Mouse (Mus musculus): ENCODE measurements around the gene St8sia2. TPM values are rescaled to one million over a fixed set of nuclear protein-coding genes. Genes with fewer than 3 reads are reported as not detected.

Gene St8sia2
- polyA plus RNA-seq, 1 experiment from 2014 or later = 86.3 TPM

DNA sequence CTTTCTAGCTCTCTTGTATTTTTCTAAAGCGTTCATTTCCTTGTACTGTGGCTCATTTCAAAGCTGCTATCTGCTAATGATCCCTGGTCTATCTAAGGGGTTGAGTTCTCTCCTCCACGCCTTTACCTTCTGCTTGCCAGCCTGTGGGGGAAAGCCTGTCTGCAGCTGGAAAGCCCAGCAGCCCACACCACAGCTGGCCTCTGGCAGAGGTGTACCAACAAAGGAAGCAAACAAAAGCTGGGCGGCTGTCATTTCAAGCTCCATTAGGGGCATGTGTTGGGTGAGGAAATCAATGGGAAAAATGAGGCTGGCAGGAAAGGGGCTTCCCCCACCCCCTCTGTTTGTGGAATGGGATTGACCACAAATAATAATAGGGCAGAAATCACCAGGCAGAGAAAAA lies 10.7 kb upstream of the St8sia2 start:
- H3K36me3 ChIP-seq (ENCODE audit: control insufficient read depth, insufficient read depth) = no peaks in the 10 kb centered on the region
- peaks cover 2% of the 10 kb centered on the region; the same call in 1 of the 2 replicates for H3K4me1 ChIP-seq (replicated peaks; ENCODE audit: control insufficient read depth, insufficient read depth, low read length)
- H3K27ac ChIP-seq (ENCODE audit: low read length) = no peak overlapping the region
- ATAC-seq = no peak
- no peak overlapping the region for H3K4me2 ChIP-seq (ENCODE audit: low read length)
- H3K9ac ChIP-seq (replicated peaks; ENCODE audit: low read depth, low read length) = no peak overlapping the region
- WGBS = 41% methylated on average over 3 of the region's 3 CpGs
- H3K4me3 ChIP-seq (replicated peaks; ENCODE audit: low read length) = no peak overlapping the region
- H3K9me3 ChIP-seq (ENCODE audit: control insufficient read depth, low read length) = no peaks in the 10 kb centered on the region
- H3K27me3 ChIP-seq (replicated peaks; ENCODE audit: control insufficient read depth, insufficient read depth, low read length) = no peaks in the 10 kb centered on the region

DNA sequence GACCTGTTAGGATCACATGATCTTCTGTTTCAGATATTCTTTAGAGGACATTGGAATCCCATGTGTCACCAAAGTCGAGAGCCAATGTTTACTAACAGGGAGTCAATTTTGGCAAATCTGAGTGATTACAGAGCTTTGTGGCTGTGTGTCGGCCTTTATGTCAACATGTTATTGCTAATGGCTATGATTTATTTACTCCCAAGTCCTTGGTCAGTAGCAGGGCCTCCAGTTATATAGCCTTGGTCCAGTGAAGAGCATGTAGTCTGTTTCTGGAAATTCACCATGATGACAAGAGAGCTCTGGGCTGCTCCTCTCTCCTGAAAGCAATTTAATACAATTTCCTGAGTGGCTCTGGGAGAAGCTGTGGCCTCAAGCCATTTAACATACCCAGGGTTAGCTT lies 9.1 kb upstream of the St8sia2 start:
- Histone ChIP-seq H3K9me3 (ENCODE audit: control insufficient read depth, low read length) (no peaks in the 10 kb centered on the region), H3K9ac (replicated peaks; ENCODE audit: low read depth, low read length) (no peak overlapping the region), H3K4me3 (replicated peaks; ENCODE audit: low read length) (no peak overlapping the region), H3K4me2 (ENCODE audit: low read length) (no peak overlapping the region), H3K36me3 (ENCODE audit: control insufficient read depth, insufficient read depth) (no peaks in the 10 kb centered on the region), H3K27ac (ENCODE audit: low read length) (no peak overlapping the region), H3K27me3 (replicated peaks; ENCODE audit: control insufficient read depth, insufficient read depth, low read length) (no peaks in the 10 kb centered on the region), H3K4me1 (replicated peaks; ENCODE audit: control insufficient read depth, insufficient read depth, low read length) (peaks cover 2% of the 10 kb centered on the region; the same call in 1 of the 2 replicates)
- ATAC-seq = no peak
- WGBS = 74% methylated on average over 2 of the region's 2 CpGs

DNA sequence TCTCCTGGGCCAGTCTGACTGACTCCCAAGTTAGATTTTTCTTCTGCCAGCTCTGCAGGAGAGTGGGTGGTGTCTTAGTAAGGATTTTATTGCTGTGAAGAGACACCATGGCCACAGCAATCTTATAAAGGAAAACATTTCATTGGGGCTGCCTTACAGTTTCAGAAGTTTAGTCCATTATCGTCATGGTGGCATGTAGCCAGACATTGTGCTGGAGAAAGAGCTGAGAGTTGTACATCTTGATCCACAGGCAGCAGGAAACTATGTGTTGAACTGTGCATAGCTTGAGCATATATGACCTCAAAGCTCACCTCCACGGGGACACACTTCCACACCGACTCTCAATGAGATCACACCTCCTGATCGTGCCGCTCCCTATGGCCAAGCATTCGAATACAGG lies 8.3 kb upstream of the St8sia2 start:
- Histone ChIP-seq H3K4me1 (replicated peaks; ENCODE audit: control insufficient read depth, insufficient read depth, low read length) (peaks cover 2% of the 10 kb centered on the region; the same call in 1 of the 2 replicates), H3K4me3 (replicated peaks; ENCODE audit: low read length) (no peak overlapping the region), H3K4me2 (ENCODE audit: low read length) (no peak overlapping the region), H3K9me3 (ENCODE audit: control insufficient read depth, low read length) (no peaks in the 10 kb centered on the region), H3K36me3 (ENCODE audit: control insufficient read depth, insufficient read depth) (no peaks in the 10 kb centered on the region), H3K27me3 (replicated peaks; ENCODE audit: control insufficient read depth, insufficient read depth, low read length) (no peaks in the 10 kb centered on the region), H3K27ac (ENCODE audit: low read length) (no peak overlapping the region), H3K9ac (replicated peaks; ENCODE audit: low read depth, low read length) (no peak overlapping the region)
- WGBS = 88% methylated on average over 6 of the region's 6 CpGs
- no peak for ATAC-seq

DNA sequence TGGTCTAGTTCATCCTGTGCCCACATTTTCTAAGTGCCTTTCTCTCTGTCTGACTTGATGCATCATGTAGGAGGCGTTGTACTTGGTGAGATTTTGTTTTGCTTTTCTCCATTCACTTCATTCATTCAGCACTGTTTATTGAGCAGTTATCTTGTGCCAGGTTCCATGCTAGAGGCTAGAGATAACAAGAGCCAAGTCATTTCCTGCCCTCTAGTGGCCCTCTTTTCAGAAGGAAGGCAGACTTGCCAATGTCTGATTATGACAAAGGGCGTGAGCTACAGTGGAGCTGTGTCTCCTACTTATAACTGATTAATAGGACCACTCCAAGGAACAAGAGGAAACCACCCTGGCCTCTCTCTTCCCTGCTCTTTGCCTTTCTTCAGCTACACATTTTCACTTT lies 3.1 kb upstream of the St8sia2 start:
- no peak for ATAC-seq
- H3K9ac ChIP-seq (replicated peaks; ENCODE audit: low read depth, low read length) = no peak overlapping the region
- no peaks in the 10 kb centered on the region for H3K27me3 ChIP-seq (replicated peaks; ENCODE audit: control insufficient read depth, insufficient read depth, low read length)
- no peaks in the 10 kb centered on the region for H3K9me3 ChIP-seq (ENCODE audit: control insufficient read depth, low read length)
- H3K4me3 ChIP-seq (replicated peaks; ENCODE audit: low read length) = no peak overlapping the region
- 88% methylated on average over 2 of the region's 2 CpGs for WGBS
- no peaks in the 10 kb centered on the region for H3K36me3 ChIP-seq (ENCODE audit: control insufficient read depth, insufficient read depth)
- peaks cover 10% of the 10 kb centered on the region for H3K4me1 ChIP-seq (replicated peaks; ENCODE audit: control insufficient read depth, insufficient read depth, low read length)
- H3K4me2 ChIP-seq (ENCODE audit: low read length) = no peak overlapping the region
- H3K27ac ChIP-seq (ENCODE audit: low read length) = no peak overlapping the region

DNA sequence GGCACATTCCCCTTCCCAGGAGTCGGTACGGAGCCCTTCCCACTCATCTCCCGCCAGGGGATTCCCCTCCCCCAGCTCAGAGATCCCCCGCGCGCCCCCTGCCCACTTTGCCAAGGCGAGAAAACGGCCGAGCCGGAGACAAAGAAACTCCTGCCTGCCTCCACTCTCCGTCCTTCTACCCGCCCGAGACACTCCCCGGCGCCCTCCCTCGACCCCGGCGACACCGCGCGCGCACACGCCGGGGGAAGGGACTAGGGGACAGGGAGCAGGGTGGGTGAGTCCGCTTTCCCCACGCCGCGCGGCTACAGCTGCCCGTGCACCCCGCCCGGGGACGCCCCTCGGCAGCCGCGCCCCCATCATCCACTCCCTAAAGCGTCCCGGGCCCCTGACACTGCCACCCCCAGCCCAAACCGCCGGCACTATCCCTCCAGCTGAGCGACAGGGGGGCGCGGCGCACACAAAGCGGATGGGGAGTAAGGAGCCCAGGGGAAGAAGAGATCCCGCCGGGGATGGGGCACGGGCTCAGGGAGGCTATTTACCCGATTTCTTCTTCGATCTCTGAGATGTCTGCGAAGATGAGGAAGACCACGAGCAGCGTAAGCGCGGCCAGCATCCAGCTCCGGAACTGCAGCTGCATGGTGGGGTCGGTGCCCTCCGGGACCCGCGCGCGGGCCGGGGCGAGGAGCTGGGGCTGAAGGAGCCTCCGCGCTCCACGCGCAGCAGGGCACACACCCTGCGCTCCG lies 461 bp downstream of the St8sia2 start:
- Histone ChIP-seq H3K27ac (ENCODE audit: low read length) (peak overlapping the region; percentile 95), H3K4me1 (replicated peaks; ENCODE audit: control insufficient read depth, insufficient read depth, low read length) (peaks cover 44% of the 10 kb centered on the region), H3K36me3 (ENCODE audit: control insufficient read depth, insufficient read depth) (no peaks in the 10 kb centered on the region), H3K9ac (replicated peaks; ENCODE audit: low read depth, low read length) (peak overlapping the region; percentile 98), H3K9me3 (ENCODE audit: control insufficient read depth, low read length) (no peaks in the 10 kb centered on the region), H3K4me3 (replicated peaks; ENCODE audit: low read length) (peak overlapping the region; percentile 72), H3K4me2 (ENCODE audit: low read length) (peak overlapping the region; percentile 72), H3K27me3 (replicated peaks; ENCODE audit: control insufficient read depth, insufficient read depth, low read length) (no peaks in the 10 kb centered on the region)
- peak; percentile 63 for ATAC-seq
- 0% methylated on average over 57 of the region's 70 CpGs for WGBS

DNA sequence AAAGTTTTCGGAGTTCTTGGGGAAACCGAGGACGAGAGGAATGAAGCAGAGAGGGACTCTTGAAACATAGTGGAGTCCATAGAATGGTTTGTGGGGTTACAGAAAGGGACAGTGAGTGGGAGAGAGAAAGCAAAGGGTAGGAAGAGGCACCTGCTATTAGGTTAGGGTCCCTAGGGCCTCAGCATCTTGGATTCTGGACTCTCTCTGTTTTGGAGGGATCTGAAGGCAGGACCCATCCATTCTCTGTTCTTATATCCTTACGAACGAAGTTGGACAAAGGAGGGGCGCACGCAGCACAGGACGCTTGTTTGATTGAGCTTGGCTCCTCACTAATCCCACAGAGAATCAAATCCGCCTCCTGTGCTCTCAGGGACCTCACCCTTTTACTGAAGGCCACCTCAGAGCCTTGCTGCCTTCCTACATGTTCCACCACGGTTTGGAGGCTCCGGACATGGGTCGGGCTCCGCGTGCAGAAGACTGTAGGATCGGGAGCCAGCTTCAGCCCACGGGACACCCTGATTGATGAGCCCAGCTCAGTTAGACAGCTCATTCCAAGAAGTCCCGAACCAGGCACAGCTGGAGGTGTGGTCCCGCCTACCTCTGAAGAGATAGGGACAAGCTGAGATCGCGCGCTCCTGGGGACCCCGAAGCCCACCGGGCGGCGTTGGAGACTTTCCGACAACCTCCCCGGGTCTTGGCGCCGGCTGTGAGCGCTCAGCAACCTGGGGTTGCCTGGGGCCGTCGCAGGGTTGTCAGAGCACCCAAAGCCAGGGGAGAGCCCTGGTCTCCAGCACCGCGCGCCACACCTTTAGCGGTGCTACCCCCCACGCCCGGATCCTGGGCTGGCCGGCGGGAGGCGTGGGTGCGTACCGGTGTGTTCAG lies 1.3 kb downstream of the St8sia2 start:
- peak overlapping the region; percentile 95 for H3K27ac ChIP-seq (ENCODE audit: low read length)
- WGBS = 3% methylated on average over 43 of the region's 43 CpGs
- H3K9ac ChIP-seq (replicated peaks; ENCODE audit: low read depth, low read length) = peak overlapping the region; percentile 98
- H3K4me3 ChIP-seq (replicated peaks; ENCODE audit: low read length) = peak overlapping the region; percentile 72
- no peaks in the 10 kb centered on the region for H3K36me3 ChIP-seq (ENCODE audit: control insufficient read depth, insufficient read depth)
- peak overlapping the region; percentile 72 for H3K4me2 ChIP-seq (ENCODE audit: low read length)
- H3K9me3 ChIP-seq (ENCODE audit: control insufficient read depth, low read length) = no peaks in the 10 kb centered on the region
- peaks cover 52% of the 10 kb centered on the region for H3K4me1 ChIP-seq (replicated peaks; ENCODE audit: control insufficient read depth, insufficient read depth, low read length)
- no peak; the same call in 1 of the 2 replicates for ATAC-seq
- H3K27me3 ChIP-seq (replicated peaks; ENCODE audit: control insufficient read depth, insufficient read depth, low read length) = no peaks in the 10 kb centered on the region

DNA sequence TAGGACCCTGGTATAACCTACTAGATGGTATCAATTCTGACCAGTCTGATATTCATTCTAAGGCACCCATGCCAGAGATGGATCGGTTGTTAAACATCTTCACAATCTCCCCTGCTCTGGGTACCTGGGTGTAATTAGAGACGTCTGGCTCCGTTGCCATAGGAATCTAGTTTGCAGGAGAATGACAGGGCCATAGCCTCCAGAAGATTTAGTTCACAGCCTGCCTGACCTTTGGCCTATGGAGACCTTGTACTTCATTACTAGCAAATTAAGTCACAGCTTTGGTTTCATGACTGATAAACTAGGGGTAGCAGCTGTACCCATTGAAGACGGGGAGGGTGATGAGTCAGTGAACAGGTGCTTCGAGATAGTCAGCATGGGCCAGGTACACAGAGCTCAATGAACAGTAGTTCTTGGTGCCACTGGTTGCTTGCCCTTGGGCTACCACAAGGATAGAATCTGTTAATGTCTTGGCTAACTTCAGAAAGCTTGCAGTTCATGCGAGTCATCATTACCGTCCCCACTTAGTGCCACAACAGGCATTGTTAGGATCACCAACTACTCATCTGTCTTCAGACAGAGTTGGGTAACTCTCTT lies 4.4 kb downstream of the St8sia2 start:
- no peak for ATAC-seq
- H3K4me3 ChIP-seq (replicated peaks; ENCODE audit: low read length) = no peak overlapping the region
- no peak overlapping the region for H3K27ac ChIP-seq (ENCODE audit: low read length)
- WGBS = 60% methylated on average over 7 of the region's 7 CpGs
- H3K36me3 ChIP-seq (ENCODE audit: control insufficient read depth, insufficient read depth) = no peaks in the 10 kb centered on the region
- H3K9me3 ChIP-seq (ENCODE audit: control insufficient read depth, low read length) = no peaks in the 10 kb centered on the region
- H3K9ac ChIP-seq (replicated peaks; ENCODE audit: low read depth, low read length) = no peak overlapping the region
- no peaks in the 10 kb centered on the region for H3K27me3 ChIP-seq (replicated peaks; ENCODE audit: control insufficient read depth, insufficient read depth, low read length)
- H3K4me1 ChIP-seq (replicated peaks; ENCODE audit: control insufficient read depth, insufficient read depth, low read length) = peaks cover 65% of the 10 kb centered on the region
- no peak overlapping the region; the same call in 1 of the 2 replicates for H3K4me2 ChIP-seq (ENCODE audit: low read length)

DNA sequence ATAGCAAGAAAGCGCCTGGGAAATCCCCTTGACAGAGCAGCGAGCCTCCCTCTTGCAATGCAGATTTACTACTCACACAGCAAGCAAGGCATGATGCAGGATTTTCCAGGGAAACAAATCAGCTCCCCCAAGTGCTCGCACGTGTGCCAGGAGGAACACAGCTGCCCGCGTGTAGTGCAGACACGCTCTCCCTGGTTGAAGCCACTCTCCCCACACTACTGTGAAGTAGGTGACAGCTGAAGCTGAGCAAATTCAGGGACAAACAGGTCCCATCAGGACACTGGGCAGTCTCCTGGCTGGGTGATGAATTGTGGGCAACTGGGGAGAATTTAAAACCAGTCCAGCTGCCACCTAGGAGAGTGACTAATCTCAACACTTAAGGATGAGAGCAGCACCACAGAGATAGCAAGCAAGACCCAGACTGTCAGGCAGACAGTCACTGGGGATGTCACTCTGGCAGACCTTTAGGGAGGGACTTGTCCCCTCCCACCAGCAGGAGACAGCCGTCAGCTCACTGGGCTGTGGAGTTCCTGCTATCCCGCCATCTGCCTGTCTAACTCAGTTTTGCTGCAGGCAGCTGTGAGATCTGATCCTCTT lies 6.6 kb downstream of the St8sia2 start:
- no peaks in the 10 kb centered on the region for H3K9me3 ChIP-seq (ENCODE audit: control insufficient read depth, low read length)
- H3K4me3 ChIP-seq (replicated peaks; ENCODE audit: low read length) = no peak overlapping the region
- no peaks in the 10 kb centered on the region for H3K27me3 ChIP-seq (replicated peaks; ENCODE audit: control insufficient read depth, insufficient read depth, low read length)
- ATAC-seq = peak; percentile 75
- H3K4me1 ChIP-seq (replicated peaks; ENCODE audit: control insufficient read depth, insufficient read depth, low read length) = peaks cover 63% of the 10 kb centered on the region
- peak overlapping the region; percentile 20 for H3K4me2 ChIP-seq (ENCODE audit: low read length)
- H3K36me3 ChIP-seq (ENCODE audit: control insufficient read depth, insufficient read depth) = no peaks in the 10 kb centered on the region
- peak overlapping the region; percentile 68 for H3K27ac ChIP-seq (ENCODE audit: low read length)
- peak overlapping the region; percentile 36 for H3K9ac ChIP-seq (replicated peaks; ENCODE audit: low read depth, low read length)
- WGBS = 9% methylated on average over 9 of the region's 9 CpGs

DNA sequence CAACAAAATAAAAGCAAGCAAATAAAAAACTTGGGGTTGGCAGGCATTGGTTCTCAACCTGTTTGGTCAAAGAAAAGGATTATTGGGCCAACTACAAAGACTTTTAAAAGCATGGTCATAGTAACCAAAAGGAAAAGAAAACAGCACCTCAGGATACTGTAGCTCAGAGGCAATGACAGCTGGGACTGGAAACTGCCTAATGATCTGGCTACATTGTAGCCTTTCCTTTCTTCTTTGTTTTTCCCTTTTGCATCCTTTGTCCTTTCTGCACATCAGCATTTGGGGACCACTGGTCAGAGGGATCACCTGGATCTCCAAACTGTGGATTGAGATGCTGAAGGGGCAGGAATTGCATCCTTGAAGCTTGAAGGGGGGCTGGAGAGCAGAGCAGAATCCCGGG lies 7.1 kb downstream of the St8sia2 start:
- Histone ChIP-seq H3K36me3 (ENCODE audit: control insufficient read depth, insufficient read depth) (no peaks in the 10 kb centered on the region), H3K9ac (replicated peaks; ENCODE audit: low read depth, low read length) (peak overlapping the region; percentile 36), H3K4me1 (replicated peaks; ENCODE audit: control insufficient read depth, insufficient read depth, low read length) (peaks cover 59% of the 10 kb centered on the region), H3K27ac (ENCODE audit: low read length) (peak overlapping the region; percentile 68), H3K4me3 (replicated peaks; ENCODE audit: low read length) (no peak overlapping the region), H3K4me2 (ENCODE audit: low read length) (peak overlapping the region; percentile 20), H3K9me3 (ENCODE audit: control insufficient read depth, low read length) (no peaks in the 10 kb centered on the region), H3K27me3 (replicated peaks; ENCODE audit: control insufficient read depth, insufficient read depth, low read length) (no peaks in the 10 kb centered on the region)
- no peak for ATAC-seq
- 4% methylated on average over 1 of the region's 1 CpGs for WGBS

All from forebrain, embryonic 16.5 days (tissue).